Mouse (Mus musculus): Measurements from ENCODE around the gene Krtcap2.

- TF ChIP-seq POLR2A (IDR thresholded peaks at IDR 0.05; ENCODE audit: borderline replicate concordance, extremely low read depth, low read depth, low read length): no peak
- no peak for TF ChIP-seq CTCF (IDR thresholded peaks at IDR 0.05; ENCODE audit: insufficient read depth, low read length)
These were observed 23.1 kb downstream of the Krtcap2 start for GRCm38 (mm10) chr3:89268916-89269315.

Measured in lung, adult 2 months (tissue).